Mouse (Mus musculus): Measurements from ENCODE around the gene Eif3i.

The Eif3i gene

DNA sequence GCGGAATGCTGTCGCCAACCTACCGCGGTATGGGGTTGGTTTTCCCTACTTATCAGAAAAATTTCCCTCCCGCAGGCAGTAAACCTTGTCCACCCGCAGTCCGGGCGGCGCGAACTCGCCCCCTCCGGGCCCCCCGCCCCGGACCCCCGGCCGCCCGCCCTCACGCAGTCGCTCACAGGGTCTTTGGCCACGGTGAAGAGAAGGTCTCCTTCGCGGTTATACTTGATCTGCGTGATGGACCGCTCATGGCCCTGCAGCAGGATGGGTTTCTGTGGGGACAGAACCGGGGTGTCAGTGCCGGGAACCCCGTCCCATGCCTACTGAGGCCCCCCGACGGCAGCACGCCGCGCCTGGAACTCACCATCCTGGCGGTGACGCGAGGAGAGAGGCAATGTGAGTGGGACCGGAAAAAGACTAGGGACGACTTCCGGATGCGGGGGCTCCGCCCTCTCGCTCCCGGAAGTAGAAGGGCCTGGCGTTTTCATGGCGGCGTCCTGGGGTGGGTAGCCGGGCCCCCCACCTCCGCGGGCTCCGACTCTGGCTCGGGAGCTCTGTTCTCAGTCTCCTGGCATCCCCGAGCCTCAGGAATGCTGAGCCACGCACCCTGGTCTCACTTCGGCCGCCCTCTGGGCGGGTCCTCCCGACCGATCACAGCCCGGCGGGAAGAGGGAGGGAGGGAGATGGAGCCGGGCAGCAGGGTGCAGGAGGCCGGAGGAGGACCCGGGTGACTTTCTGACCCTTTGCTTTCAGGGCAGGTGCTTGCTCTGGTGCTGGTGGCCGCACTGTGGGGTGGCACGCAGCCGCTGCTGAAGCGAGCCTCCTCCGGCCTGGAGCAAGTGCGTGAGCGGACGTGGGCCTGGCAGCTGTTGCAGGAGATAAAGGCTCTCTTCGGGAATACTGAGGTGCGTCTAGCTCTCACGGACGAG, at the start of gene Eif3i, which contains the start of gene Tmem234:
TSS of gene Eif3i (minus strand) at position 416 of the 926 bp plus-strand sequence.
TSS of gene Tmem234 (plus strand) at position 436 of the 926 bp plus-strand sequence.
- DNase-seq (ENCODE audit: low read depth, low spot score) = peak; percentile 89

DNA sequence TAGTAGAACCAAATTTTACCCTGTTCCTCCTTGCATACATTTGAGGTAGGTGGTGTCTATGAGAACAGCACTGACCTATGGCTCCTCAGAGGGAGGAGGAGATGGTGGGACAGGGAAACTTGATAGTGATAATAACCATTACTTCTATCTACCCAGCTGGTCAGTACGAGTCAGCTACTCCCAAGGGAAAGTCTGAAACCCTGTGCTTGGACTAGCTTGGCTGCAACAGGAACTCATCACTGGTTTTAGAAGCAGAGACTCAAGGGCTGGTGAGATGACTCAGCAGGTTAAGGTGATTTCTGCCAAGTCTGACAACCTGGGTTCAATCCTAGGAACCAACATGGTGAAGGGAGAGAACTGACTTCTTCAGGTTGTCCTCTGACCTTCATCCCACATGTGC, 48.2 kb upstream of the Eif3i start:
- no peak for DNase-seq (ENCODE audit: low read depth, low spot score)

- DNase-seq (ENCODE audit: low read depth, low spot score) = no peak
Measured at GRCm38 (mm10) chr4:129645204-129645603, 44.8 kb upstream of the Eif3i start.

DNA sequence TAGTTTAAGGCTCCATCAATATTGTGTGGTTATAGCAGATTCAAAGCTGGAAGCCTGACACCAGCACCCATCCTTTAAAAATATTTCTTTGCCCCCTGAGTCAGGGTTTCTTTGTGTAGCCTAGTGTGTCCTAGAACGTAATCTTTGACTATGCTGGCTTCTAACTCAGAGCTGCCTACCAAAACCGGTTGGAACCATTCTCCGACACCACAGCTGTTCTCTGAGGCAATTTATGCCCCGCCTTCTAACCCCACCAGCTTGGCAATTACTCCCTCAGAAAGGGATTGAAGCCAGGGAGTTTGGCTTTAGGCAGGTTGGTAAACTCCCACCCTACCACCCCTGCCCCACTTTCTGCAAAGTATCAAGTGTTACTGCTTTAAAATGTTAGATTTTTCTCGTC, 41.3 kb upstream of the Eif3i start:
- no peak for DNase-seq (ENCODE audit: low read depth, low spot score)

GRCm38 (mm10) chr4:129640638-129641467, 40.4 kb upstream of the Eif3i start, which contains the start of gene Txlna:
Gene Txlna (minus strand): TSS chr4:129641065.
- peak; percentile 99 for DNase-seq (ENCODE audit: low read depth, low spot score)

- no peak for DNase-seq (ENCODE audit: low read depth, low spot score)
Measured at GRCm38 (mm10) chr4:129640101-129640637, 39.7 kb upstream of the Eif3i start.

GRCm38 (mm10) chr4:129639221-129639620, 38.8 kb upstream of the Eif3i start:
- DNase-seq (ENCODE audit: low read depth, low spot score) = no peak

GRCm38 (mm10) chr4:129633852-129634251, 33.4 kb upstream of the Eif3i start:
- DNase-seq (ENCODE audit: low read depth, low spot score) = no peak

GRCm38 (mm10) chr4:129631867-129632266, 31.4 kb upstream of the Eif3i start:
- DNase-seq (ENCODE audit: low read depth, low spot score) = no peak

- no peak for DNase-seq (ENCODE audit: low read depth, low spot score)
Measured at GRCm38 (mm10) chr4:129630944-129631343, 30.5 kb upstream of the Eif3i start.

DNA sequence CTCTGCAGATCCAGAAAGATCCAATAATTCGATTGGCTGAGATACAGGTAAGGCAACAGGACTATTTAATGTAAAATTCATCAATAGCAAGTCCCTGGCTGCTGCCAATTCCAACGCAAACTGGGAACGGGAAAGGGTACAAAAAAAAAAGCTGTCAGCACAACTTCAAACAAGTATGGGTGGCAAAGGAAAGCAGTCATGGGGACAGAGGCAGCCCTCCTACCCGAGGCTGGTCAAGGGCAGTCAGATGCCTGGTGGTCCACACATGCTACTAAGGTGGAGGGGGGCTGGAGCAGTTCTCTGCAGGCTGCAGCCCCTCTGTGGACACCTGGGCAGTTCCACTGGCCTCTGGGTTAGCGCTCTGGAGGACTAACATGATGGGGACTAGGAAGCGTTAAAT, 25.6 kb upstream of the Eif3i start:
- no peak for DNase-seq (ENCODE audit: low read depth, low spot score)

DNA sequence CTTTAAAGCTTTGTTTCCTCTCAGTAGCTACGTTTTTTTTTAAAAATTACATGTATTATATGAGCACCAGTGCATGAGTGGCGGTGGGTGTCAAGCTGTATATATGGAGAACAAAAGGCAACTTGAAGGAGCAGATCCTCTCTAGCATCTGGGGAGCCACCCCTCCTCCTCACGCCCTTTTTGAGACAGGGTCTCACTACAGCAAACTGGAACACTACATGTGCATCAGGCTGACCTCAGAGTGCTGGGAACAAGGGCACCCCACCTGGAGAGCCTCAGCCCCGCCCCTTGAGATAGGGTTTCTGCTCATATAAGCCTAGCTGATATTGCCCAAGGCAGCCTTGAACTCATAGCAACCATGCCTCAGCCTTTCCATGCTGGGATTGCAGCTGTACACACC, 25.0 kb upstream of the Eif3i start:
- no peak for DNase-seq (ENCODE audit: low read depth, low spot score)

DNA sequence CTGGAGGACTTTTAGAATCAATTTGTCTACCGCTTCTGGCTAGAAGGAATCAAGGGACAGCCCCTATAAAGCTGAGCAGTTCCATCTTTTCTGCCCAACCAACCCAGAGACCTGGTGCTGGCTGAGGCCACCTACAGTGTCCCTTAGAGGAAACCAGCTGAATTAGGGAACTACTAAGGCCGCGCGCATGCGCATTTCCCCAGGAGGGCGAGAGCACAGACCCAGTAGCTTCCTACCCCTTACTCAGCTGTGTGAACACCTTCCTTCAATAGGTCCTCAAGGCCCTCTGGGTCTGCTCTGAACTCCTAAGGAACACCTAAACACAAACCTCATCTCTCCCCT, 24.6 kb upstream of the Eif3i start:
- peak; percentile 20 for DNase-seq (ENCODE audit: low read depth, low spot score)

DNA sequence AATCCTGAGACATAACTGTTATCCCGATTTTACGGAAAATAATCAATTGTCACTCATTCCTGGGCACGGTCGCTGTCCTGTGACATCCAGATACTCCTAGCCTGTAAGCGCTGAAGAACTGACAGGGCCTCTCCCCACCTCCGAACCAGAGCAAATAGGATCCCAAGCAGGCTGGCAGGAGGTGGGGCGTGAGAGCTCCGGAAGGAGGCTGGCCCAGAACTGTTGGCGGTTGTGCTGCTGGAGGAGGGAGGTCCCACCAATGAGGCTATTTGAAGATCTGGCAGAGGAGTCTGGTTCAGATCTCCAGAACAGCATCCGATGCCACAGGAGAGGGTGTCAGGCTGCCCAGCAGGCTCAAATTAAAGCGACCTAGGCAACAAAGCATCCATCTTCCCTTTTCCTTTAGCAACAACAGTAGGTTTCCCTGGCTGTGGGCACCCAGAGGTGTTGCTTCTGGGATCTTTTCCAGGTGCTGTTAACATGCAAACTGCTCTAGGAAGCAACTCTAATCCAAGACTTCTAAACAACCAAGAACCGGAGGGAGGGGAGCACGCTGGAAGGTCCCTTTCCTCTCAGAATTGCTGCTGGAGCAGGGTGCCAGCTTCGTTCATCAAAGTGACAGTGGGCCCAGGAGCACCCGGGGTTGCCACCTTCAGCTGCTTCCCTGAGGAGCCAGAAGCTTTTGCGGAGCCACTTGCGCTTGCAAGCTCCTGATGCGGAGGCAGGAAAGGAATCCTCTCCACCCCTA, 24.0 kb upstream of the Eif3i start:
- peak; percentile 79 for DNase-seq (ENCODE audit: low read depth, low spot score)

GRCm38 (mm10) chr4:129623681-129624091, 23.2 kb upstream of the Eif3i start, which contains the start of gene Ccdc28b:
Gene Ccdc28b (minus strand): TSS chr4:129623947.
- DNase-seq (ENCODE audit: low read depth, low spot score) = no peak

DNA sequence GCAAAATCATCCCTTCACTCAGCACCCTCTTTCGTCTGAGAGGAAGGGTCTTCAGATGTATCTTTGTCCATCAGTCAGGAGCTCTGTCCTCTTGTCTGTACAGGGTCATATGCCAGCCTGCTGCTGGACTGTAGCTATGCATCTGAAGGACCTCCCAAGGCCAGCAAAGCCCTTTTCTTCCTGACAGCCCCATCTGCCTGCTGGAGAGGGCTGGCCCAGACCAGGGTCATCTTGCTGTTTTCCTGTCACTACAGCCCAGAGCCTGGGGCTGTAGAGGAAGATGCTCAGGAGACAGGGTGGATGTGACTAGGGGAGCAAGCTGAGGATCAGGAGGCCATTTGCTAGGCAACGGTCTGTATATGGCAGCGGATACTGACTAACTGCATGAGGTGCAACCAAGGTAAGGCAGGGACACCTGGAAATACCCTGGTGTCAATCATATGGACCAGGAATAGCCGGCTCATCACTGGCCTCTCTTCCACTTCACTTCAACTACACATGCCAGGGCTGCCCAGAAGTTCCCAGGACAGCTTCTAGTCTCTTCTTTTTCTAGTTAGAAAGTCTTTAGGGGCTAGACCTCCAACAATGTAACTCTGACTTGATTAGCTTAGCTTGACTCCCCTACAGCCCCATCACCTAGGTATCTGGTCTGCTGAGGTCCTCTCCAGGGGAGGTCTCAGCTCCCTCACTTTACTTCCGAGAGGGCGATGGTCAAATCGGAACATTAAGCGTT, 22.5 kb upstream of the Eif3i start:
- DNase-seq (ENCODE audit: low read depth, low spot score) = no peak

GRCm38 (mm10) chr4:129622120-129622802, 21.8 kb upstream of the Eif3i start:
- no peak for DNase-seq (ENCODE audit: low read depth, low spot score)

GRCm38 (mm10) chr4:129621283-129621841, 20.9 kb upstream of the Eif3i start:
- no peak for DNase-seq (ENCODE audit: low read depth, low spot score)

GRCm38 (mm10) chr4:129620419-129621282, 20.2 kb upstream of the Eif3i start:
- no peak for DNase-seq (ENCODE audit: low read depth, low spot score)

Measured in A20 (cell line).